Mouse (Mus musculus) hindbrain, embryonic 16.5 days (tissue): ENCODE measurements around the gene Srpr. TPM values are rescaled to one million over a fixed set of nuclear protein-coding genes. Genes with fewer than 3 reads are reported as not detected.

Source experiments
- ATAC-seq: fragments of 200-750 bp; cut with Nextera tagmentation; 2 replicates; pipeline ENCODE4 v1.8.0; 2017; ENCODE audit warnings: moderate TSS enrichment, moderate library complexity
- H3K27ac ChIP-seq: fragments of 300-500 bp; sonication (generic); 2 replicates; pipeline ENCODE4 v1.5.1; 2014; ENCODE audit warnings: low read depth, mild to moderate bottlenecking, control low read depth, low read length, moderate library complexity
- H3K27me3 ChIP-seq: fragments of 300-500 bp; sonication (generic); replicated peaks from 2 replicates; pipeline ENCODE4 v1.6.1; 2014; ENCODE audit warnings: low read length; ENCODE audit not compliant: control insufficient read depth, insufficient read depth
- H3K36me3 ChIP-seq: fragments of 300-500 bp; sonication (generic); 2 replicates; pipeline ENCODE4 v1.6.1; 2014; ENCODE audit warnings: mild to moderate bottlenecking, low read length, moderate library complexity, mixed read lengths; ENCODE audit not compliant: control insufficient read depth, insufficient read depth
- H3K4me1 ChIP-seq: fragments of 300-500 bp; sonication (generic); 2 replicates; pipeline ENCODE4 v1.6.1; 2014; ENCODE audit warnings: low read depth, low read length; ENCODE audit not compliant: control insufficient read depth, insufficient read depth
- H3K4me2 ChIP-seq: fragments of 300-500 bp; sonication (generic); 2 replicates; pipeline ENCODE4 v1.6.1; 2014; ENCODE audit warnings: mild to moderate bottlenecking, low read length, control low read depth, moderate library complexity
- H3K4me3 ChIP-seq: fragments of 300-500 bp; sonication (generic); 2 replicates; pipeline ENCODE4 v1.5.1; 2014; ENCODE audit warnings: mild to moderate bottlenecking, low read length, control low read depth, moderate library complexity
- H3K9ac ChIP-seq: fragments of 300-500 bp; sonication (generic); 2 replicates; pipeline ENCODE4 v1.6.1; 2014; ENCODE audit warnings: low read depth, mild to moderate bottlenecking, control low read depth, low read length, moderate library complexity
- H3K9me3 ChIP-seq: fragments of 300-500 bp; sonication (generic); 2 replicates; pipeline ENCODE4 v1.6.1; 2014; ENCODE audit warnings: mild to moderate bottlenecking, low read length, moderate library complexity; ENCODE audit not compliant: control insufficient read depth
- WGBS: fragments of 180-500 bp; shearing (Covaris S2); extraction: QIAGEN DNeasy Blood & Tissue Kit; methylation state at CpG from one replicate; pipeline ENCODE4 v1.1.7; 2014; 5-methylcytosine and 5-hydroxymethylcytosine counted together
- polyA plus RNA-seq: library from polyadenylated mRNA; unstranded; fragments of >200 nt; fragmentation: Nextera tagmentation; extraction: Ambion mirVana; gene quantifications from 2 replicates; pipeline ENCODE4 v1.2.1, GENCODE M21; 2015

Gene Srpr
- polyA plus RNA-seq, 1 experiment from 2014 or later: 63.4 TPM

DNA sequence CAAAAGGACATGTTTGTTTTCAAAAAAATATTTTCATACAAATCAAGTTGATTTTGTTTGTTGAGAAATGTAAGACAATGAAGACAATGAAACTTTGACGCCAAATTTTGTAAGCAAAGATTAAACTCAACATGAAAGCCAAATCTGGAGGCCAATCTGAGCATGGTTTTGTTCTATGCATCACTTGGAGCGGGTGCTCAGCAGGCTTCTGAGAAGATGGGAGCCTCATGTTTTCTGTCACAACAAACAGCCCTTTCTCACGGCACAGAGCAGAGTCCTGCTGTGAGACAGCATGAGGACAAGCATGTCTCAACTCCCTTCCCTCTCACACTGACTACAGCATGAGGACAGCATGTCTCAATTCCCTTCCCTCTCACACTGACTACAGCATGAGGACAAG lies 36.0 kb downstream of the Srpr start:
- H3K4me2 ChIP-seq: no peak overlapping the region
- no peaks in the 10 kb centered on the region for H3K27me3 ChIP-seq
- WGBS: 44% methylated on average over 3 of the region's 3 CpGs
- no peak overlapping the region for H3K4me3 ChIP-seq
- H3K36me3 ChIP-seq: peaks cover 11% of the 10 kb centered on the region; the same call in 1 of the 2 replicates
- ATAC-seq: no peak
- H3K9me3 ChIP-seq: no peaks in the 10 kb centered on the region
- no peaks in the 10 kb centered on the region for H3K4me1 ChIP-seq
- no peak overlapping the region for H3K27ac ChIP-seq
- H3K9ac ChIP-seq: no peak overlapping the region

DNA sequence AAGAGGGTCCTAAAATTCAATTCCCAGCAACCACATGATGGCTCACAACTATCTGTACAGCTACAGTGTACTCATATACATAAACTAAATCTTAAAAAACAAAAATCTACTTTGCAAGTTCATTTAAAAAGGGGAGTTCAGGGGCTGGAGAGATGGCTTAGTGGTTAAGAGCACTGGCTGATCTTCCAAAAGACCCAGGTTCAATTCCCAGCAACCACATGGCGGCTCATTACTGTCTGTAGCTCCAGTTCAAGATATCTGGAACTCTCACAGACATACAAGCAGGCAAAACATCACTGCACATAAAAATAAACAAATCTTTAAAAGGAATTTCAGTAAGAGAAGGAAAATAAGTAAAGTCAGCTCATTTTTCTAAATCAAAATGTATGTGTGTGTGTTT lies 38.4 kb downstream of the Srpr start:
- Histone ChIP-seq H3K36me3 (peaks cover 2% of the 10 kb centered on the region; the same call in 1 of the 2 replicates), H3K4me1 (no peaks in the 10 kb centered on the region), H3K27me3 (no peaks in the 10 kb centered on the region), H3K9me3 (no peaks in the 10 kb centered on the region), H3K4me2 (no peak overlapping the region), H3K4me3 (no peak overlapping the region), H3K27ac (no peak overlapping the region), H3K9ac (no peak overlapping the region)
- 85% methylated on average over 1 of the region's 1 CpGs for WGBS
- no peak for ATAC-seq

DNA sequence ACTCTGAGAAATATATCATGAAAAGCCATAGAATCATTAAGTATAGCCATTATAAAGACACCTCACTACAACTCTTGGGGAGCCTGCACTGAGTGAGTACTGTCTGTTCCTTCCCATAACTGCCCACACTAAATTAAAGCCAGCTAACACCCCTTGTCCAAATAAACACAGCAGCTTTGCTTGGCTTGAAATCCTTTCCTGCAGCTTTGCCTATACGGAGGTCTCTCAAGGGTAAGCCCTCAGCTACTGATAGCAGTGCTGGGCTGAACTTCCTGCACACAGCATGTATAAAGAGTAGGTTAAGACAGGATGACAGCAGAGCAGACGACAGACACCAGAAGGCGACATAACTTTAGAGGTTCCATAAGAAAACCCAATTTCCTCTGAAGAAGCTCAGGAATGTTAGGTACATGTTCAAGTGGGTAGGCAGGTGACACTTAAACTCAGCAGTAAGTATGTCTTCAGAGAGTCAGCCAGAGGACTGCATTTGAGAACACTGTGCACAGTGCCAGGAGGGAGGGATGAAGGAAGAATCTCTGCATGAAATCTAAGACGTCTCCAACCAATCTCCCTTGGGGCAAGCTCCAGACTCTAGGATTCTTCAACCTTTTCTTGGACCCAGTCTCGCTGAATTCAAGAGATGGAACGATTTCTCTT lies 39.1 kb downstream of the Srpr start:
- H3K4me1 ChIP-seq: no peaks in the 10 kb centered on the region
- H3K4me2 ChIP-seq: no peak overlapping the region
- WGBS: 86% methylated on average over 6 of the region's 6 CpGs
- H3K9me3 ChIP-seq: no peaks in the 10 kb centered on the region
- no peak for ATAC-seq
- no peak overlapping the region for H3K9ac ChIP-seq
- H3K27ac ChIP-seq: 0 out of 2 replicates have a peak overlapping the region, but pooled peaks have one; percentile 12
- no peaks in the 10 kb centered on the region for H3K27me3 ChIP-seq
- H3K36me3 ChIP-seq: no peaks in the 10 kb centered on the region
- H3K4me3 ChIP-seq: no peak overlapping the region

DNA sequence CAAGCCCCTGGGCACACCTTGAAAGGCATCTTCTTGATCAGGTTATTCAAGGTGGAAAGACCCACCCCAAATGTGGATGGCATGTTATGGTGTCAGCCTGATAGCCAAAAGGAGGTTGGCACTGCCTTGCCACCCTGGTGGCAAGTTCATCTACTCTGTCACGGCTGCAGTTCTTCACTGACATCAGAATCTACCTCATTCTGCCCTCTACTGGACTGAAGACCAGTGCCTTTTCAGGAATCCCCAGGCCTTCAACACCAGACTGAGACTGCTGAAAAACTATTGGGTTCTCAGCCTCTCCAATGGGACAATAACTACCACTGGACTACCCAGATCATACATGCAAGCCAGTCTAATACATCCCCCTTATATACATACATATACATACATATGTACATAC lies 39.8 kb downstream of the Srpr start:
- ATAC-seq: no peak
- no peak overlapping the region for H3K9ac ChIP-seq
- H3K27me3 ChIP-seq: no peaks in the 10 kb centered on the region
- H3K9me3 ChIP-seq: no peaks in the 10 kb centered on the region
- H3K27ac ChIP-seq: no peak overlapping the region
- no peaks in the 10 kb centered on the region for H3K4me1 ChIP-seq
- H3K4me2 ChIP-seq: no peak overlapping the region
- no peaks in the 10 kb centered on the region for H3K36me3 ChIP-seq
- 65% methylated on average over 1 of the region's 1 CpGs for WGBS
- no peak overlapping the region for H3K4me3 ChIP-seq

DNA sequence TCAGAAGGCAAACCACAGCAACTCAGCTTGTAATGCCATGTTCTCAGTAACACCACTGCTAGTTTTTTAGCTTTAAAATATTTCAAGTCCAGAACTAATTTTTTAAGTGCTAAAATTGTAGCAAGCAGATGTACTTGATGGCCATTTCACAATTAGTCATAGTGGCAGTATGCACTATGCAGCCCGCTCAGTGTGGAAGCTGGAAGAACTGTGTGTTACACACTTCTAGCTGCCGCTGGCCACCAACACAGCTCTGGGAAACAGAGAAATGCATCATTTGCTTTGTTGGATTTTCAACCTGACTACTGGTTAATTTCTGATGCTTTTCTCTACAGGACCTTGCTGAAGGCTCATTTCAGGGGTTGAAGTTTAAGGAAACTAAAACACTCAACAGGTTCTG lies 47.4 kb downstream of the Srpr start:
- Histone ChIP-seq H3K9ac (no peak overlapping the region), H3K4me1 (no peaks in the 10 kb centered on the region), H3K9me3 (no peaks in the 10 kb centered on the region), H3K4me2 (no peak overlapping the region), H3K27ac (no peak overlapping the region), H3K36me3 (0 out of 2 replicates have a peak, but pooled peaks cover 2% of the 10 kb centered on the region), H3K4me3 (no peak overlapping the region), H3K27me3 (no peaks in the 10 kb centered on the region)
- no peak for ATAC-seq
- WGBS: 91% methylated on average over 2 of the region's 2 CpGs

DNA sequence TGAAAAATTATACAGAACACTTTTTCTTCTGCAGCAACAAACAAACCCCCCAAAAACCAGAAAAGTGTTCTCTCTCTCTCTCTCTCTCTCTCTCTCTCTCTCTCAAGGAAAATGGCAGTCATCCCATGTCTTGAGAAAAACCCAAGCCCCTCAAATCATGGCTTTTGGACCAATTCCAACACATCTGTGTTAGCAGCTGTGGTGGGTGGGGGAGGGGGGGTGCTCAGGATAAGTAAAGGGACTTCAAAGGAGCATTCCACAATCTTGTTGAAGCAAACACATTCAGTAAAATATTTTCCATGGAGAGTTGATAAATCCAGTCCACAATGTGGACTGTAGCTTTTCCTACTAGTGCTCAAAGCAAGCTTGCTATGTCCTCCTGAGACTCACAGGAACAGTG lies 49.5 kb downstream of the Srpr start:
- Histone ChIP-seq H3K36me3 (0 out of 2 replicates have a peak, but pooled peaks cover 2% of the 10 kb centered on the region), H3K4me1 (no peaks in the 10 kb centered on the region), H3K4me3 (no peak overlapping the region), H3K27me3 (no peaks in the 10 kb centered on the region), H3K4me2 (no peak overlapping the region), H3K27ac (no peak overlapping the region), H3K9ac (no peak overlapping the region), H3K9me3 (no peaks in the 10 kb centered on the region)
- ATAC-seq: no peak

DNA sequence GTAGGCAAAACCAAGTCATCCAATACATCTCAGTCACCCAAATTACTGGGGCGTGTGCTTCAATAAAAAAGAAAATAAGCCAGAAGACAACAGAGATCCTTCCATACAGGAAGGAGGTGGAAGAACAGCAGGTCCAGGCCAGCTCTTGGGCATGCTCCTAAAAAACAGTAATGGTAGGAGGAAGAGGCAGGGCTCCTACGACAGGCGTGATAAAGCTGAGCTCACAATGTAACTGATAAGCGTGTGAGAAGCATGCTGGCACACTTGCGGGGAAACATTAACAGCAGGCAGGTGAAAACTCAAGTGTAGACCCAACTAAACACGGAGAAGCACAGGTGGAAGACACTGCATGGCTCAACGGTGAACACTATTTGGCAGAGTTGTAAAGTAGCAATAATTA lies 57.4 kb downstream of the Srpr start:
- no peaks in the 10 kb centered on the region for H3K4me1 ChIP-seq
- no peak overlapping the region for H3K4me3 ChIP-seq
- H3K36me3 ChIP-seq: 0 out of 2 replicates have a peak, but pooled peaks cover 2% of the 10 kb centered on the region
- H3K27ac ChIP-seq: no peak overlapping the region
- 93% methylated on average over 7 of the region's 7 CpGs for WGBS
- no peak overlapping the region for H3K4me2 ChIP-seq
- no peak for ATAC-seq
- no peaks in the 10 kb centered on the region for H3K9me3 ChIP-seq
- no peaks in the 10 kb centered on the region for H3K27me3 ChIP-seq
- no peak overlapping the region for H3K9ac ChIP-seq

DNA sequence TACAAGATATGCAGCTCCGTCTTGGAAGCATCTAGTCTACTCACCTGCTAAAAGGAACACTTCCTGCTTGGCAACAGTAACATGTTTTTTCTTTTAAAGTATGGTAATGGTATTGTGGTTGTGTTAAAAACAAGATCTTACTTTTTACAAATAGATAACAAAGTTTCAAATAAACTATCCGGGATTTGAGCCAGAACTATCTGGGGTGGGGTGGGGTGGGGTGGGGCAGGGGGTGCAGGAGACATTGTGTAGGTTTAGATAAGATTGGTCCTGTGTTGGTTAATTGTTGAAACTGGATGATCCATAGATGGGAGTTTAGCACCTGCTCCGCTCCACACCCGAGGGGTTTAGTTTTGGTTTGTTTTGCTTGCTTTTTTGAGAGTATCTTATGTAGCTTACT lies 62.4 kb downstream of the Srpr start:
- Histone ChIP-seq H3K36me3 (0 out of 2 replicates have a peak, but pooled peaks cover under 1% of the 10 kb centered on the region), H3K9ac (no peak overlapping the region), H3K4me3 (no peak overlapping the region), H3K27me3 (no peaks in the 10 kb centered on the region), H3K4me2 (no peak overlapping the region), H3K9me3 (no peaks in the 10 kb centered on the region), H3K4me1 (peaks cover 6% of the 10 kb centered on the region), H3K27ac (no peak overlapping the region)
- WGBS: 92% methylated on average over 4 of the region's 4 CpGs
- no peak for ATAC-seq

DNA sequence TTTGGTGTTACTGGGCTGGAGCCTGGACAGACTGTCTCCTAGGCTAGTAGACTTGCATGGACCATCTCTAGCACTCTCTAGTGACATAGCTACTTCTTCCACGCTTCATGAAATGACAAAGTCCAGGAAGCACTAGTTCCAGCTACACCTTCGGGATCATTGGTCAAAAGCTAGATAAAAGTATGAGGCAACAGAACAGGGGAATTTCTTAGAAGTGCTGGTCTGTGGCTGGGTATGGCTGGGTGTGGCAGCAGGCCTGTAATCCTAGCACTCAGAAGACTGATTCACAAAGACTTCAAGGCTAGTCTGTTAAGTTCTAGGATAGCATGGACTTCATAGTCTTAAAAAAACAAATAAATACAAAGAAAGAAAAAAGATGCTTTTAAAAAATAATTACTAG lies 63.5 kb downstream of the Srpr start:
- Histone ChIP-seq H3K9ac (no peak overlapping the region), H3K36me3 (no peaks in the 10 kb centered on the region), H3K9me3 (no peaks in the 10 kb centered on the region), H3K27ac (no peak overlapping the region), H3K4me2 (no peak overlapping the region), H3K27me3 (no peaks in the 10 kb centered on the region), H3K4me3 (no peak overlapping the region), H3K4me1 (peaks cover 10% of the 10 kb centered on the region)
- 98% methylated on average over 2 of the region's 2 CpGs for whole genome bisulfite sequencing
- no peak for ATAC-seq
